Mouse (Mus musculus) MEL (cell line): ENCODE data around the gene Plin2.

Experiments
- CHD2 ChIP-seq: IDR thresholded peaks from 2 replicates; pipeline ENCODE4 v1.6.1; 2011; ENCODE audit warnings: low read length, improper control_type of control experiment
- CTCF ChIP-seq, 3 experiments: IDR thresholded peaks in 2 of 3; conservative IDR thresholded peaks in 1 of 3; 2 replicates each; pipeline ENCODE4 v1.5.1; 2011 to 2012; ENCODE audit warnings: low read length in 3 of 3, low read depth in 2 of 3, mild to moderate bottlenecking in 2 of 3, improper control_type of control experiment in 1 of 3, inconsistent platforms in 1 of 3, mixed read lengths in 1 of 3, moderate library complexity in 1 of 3; ENCODE audit not compliant: control insufficient read depth in 1 of 3, insufficient read depth in 1 of 3, poor library complexity in 1 of 3, severe bottlenecking in 1 of 3
- ETS1 ChIP-seq: IDR thresholded peaks from 2 replicates; pipeline ENCODE4 v1.6.1; 2012; ENCODE audit warnings: low read depth, mild to moderate bottlenecking, inconsistent platforms, low read length, improper control_type of control experiment, moderate library complexity
- GATA1 ChIP-seq: IDR thresholded peaks from 2 replicates; pipeline ENCODE4 v1.6.1; 2011; ENCODE audit warnings: low read depth, low read length, improper control_type of control experiment
- MAX ChIP-seq: IDR thresholded peaks from 2 replicates; pipeline ENCODE4 v1.6.1; 2011; ENCODE audit warnings: low read length, improper control_type of control experiment
- MEF2A ChIP-seq: IDR thresholded peaks from 2 replicates; pipeline ENCODE4 v1.6.1; 2014; ENCODE audit warnings: low read depth, mild to moderate bottlenecking, inconsistent platforms, low read length, improper control_type of control experiment; ENCODE audit not compliant: poor library complexity, insufficient replicate concordance, severe bottlenecking; ENCODE audit errors: extremely low read depth
- POLR2A ChIP-seq, 2 experiments: IDR thresholded peaks; 2 replicates each; pipeline ENCODE4 v1.6.1; 2011 to 2012; ENCODE audit warnings: low read length in 2 of 2, mild to moderate bottlenecking in 2 of 2, control low read depth in 1 of 2, improper control_type of control experiment in 1 of 2, low read depth in 1 of 2, moderate library complexity in 1 of 2; ENCODE audit not compliant: control insufficient read depth in 1 of 2, insufficient read depth in 1 of 2, poor library complexity in 1 of 2
- POLR2AphosphoS2 ChIP-seq: IDR thresholded peaks from 2 replicates; pipeline ENCODE4 v1.6.1; 2011; ENCODE audit warnings: low read length, improper control_type of control experiment
- POLR2AphosphoS5 ChIP-seq: IDR thresholded peaks from 2 replicates; pipeline ENCODE4 v1.6.1; 2012; ENCODE audit warnings: low read depth, borderline replicate concordance, mild to moderate bottlenecking, inconsistent platforms, low read length, moderate library complexity, mixed read lengths
- RAD21 ChIP-seq: IDR thresholded peaks from 2 replicates; pipeline ENCODE4 v1.6.1; 2011; ENCODE audit warnings: mild to moderate bottlenecking, low read depth, low read length, improper control_type of control experiment
- ZNF384 ChIP-seq: IDR thresholded peaks from 2 replicates; pipeline ENCODE4 v1.6.1; 2012; ENCODE audit warnings: low read depth, mild to moderate bottlenecking, inconsistent platforms, low read length, improper control_type of control experiment

- TF ChIP-seq RAD21 (no peak), POLR2A (IDR thresholded peaks at IDR 0.05; ENCODE audit: control insufficient read depth in 1 of 2, insufficient read depth in 1 of 2, low read depth in 1 of 2, low read length in 2 of 2, poor library complexity in 1 of 2) (no peak), POLR2AphosphoS5 (no peak), CHD2 (no peak), ETS1 (no peak), CTCF (IDR thresholded peaks at IDR 0.05 in 2 of 3, conservative IDR thresholded peaks at IDR 0.05 in 1 of 3; ENCODE audit: control insufficient read depth in 1 of 3, insufficient read depth in 1 of 3, low read depth in 2 of 3, low read length in 3 of 3, poor library complexity in 1 of 3, severe bottlenecking in 1 of 3) (no peak), MAX (no peak), ZNF384 (no peak), POLR2AphosphoS2 (no peak), GATA1 (no peak), MEF2A (no peak)
Observed at GRCm38 (mm10) chr4:86690194-86690593, 20.3 kb upstream of the Plin2 start.
